Mouse (Mus musculus): Measurements from ENCODE around the gene Tgm2.

The Tgm2 gene

GRCm38 (mm10) chr2:158166628-158167027, 20.4 kb upstream of the Tgm2 start:
- DNase-seq: peak; percentile 48 to 63

GRCm38 (mm10) chr2:158165776-158166175, 19.5 kb upstream of the Tgm2 start:
- DNase-seq: peak in 1 of 2 experiments; percentile 50

- DNase-seq: no peak
These were observed 16.8 kb upstream of the Tgm2 start for GRCm38 (mm10) chr2:158163034-158163433.

- DNase-seq: no peak
These were observed 15.5 kb upstream of the Tgm2 start for GRCm38 (mm10) chr2:158161761-158162160.

GRCm38 (mm10) chr2:158159376-158160235, 13.4 kb upstream of the Tgm2 start:
- peak in 1 of 2 experiments; percentile 51 for DNase-seq

GRCm38 (mm10) chr2:158157654-158158053, 11.4 kb upstream of the Tgm2 start:
- no peak for DNase-seq

GRCm38 (mm10) chr2:158156487-158156886, 10.3 kb upstream of the Tgm2 start:
- DNase-seq: no peak

- no peak for DNase-seq
These were observed 9.4 kb upstream of the Tgm2 start for GRCm38 (mm10) chr2:158155615-158156014.

GRCm38 (mm10) chr2:158155101-158155500, 8.9 kb upstream of the Tgm2 start:
- no peak for DNase-seq

- DNase-seq: no peak
These were observed 8.4 kb upstream of the Tgm2 start for GRCm38 (mm10) chr2:158154641-158155040.

- DNase-seq: peak; percentile 49 to 65
These were observed 7.6 kb upstream of the Tgm2 start for GRCm38 (mm10) chr2:158153728-158154343.

- DNase-seq: no peak
These were observed 6.6 kb upstream of the Tgm2 start for GRCm38 (mm10) chr2:158152685-158153309.

GRCm38 (mm10) chr2:158151077-158151476, 4.8 kb upstream of the Tgm2 start:
- no peak for DNase-seq

GRCm38 (mm10) chr2:158146971-158147370, 735 bp upstream of the Tgm2 start:
- no peak for DNase-seq

- peak in 1 of 2 experiments; percentile 32 for DNase-seq
These were observed 639 bp downstream of the Tgm2 start for GRCm38 (mm10) chr2:158145528-158146065.

GRCm38 (mm10) chr2:158144750-158145527, 1.3 kb downstream of the Tgm2 start:
- no peak for DNase-seq

- DNase-seq: no peak
These were observed 2.0 kb downstream of the Tgm2 start for GRCm38 (mm10) chr2:158144263-158144662.

GRCm38 (mm10) chr2:158143816-158144215, 2.4 kb downstream of the Tgm2 start:
- DNase-seq: peak; percentile 52 to 60

- no peak for DNase-seq
These were observed 3.3 kb downstream of the Tgm2 start for GRCm38 (mm10) chr2:158142981-158143380.

GRCm38 (mm10) chr2:158141690-158142440, 4.4 kb downstream of the Tgm2 start:
- no peak for DNase-seq

- no peak for DNase-seq
These were observed 5.0 kb downstream of the Tgm2 start for GRCm38 (mm10) chr2:158141271-158141670.

- no peak for DNase-seq
These were observed 5.6 kb downstream of the Tgm2 start for GRCm38 (mm10) chr2:158140664-158141063.

Measured in kidney, postnatal 4 days (tissue).